Mouse (Mus musculus) cerebellum, adult (tissue): ENCODE measurements around the gene Gm47283.
"Not testable (repeated sequence)": the region's sequence is repeated elsewhere in the genome, so short reads cannot be mapped to it uniquely, and the experiment has no call there.

Source experiments
- ATAC-seq: cut with Nextera tagmentation; 2 replicates; pipeline ENCODE4 v1.9.2; 2017; ENCODE audit warnings: mild to moderate bottlenecking, moderate library complexity, mixed read lengths; ENCODE audit not compliant: insufficient number of reproducible peaks, low FRiP score, low TSS enrichment

The Gm47283 gene

DNA sequence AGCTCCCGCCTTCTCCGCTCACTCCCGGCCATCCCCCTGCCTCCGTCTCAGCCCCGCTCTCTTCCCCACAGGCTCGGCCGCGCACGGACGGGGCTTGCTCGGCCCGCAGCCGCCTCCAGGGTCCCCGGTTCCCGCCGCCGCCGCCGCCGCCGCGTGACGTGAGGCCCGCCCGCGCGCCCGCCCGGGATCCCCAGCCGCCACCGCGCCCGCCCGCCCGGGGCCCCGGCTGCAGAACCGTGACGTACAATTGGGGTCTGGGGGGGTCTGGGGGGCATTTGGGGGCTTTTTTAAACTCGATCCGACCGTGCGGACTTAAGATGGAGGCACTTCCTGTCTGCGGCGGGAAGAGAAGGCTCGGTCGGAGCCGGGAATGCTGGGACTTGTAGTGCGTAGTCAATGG lies at the start of gene Gm47283:
Gene Gm47283 (plus strand): TSS at position 301 of the 400 bp plus-strand sequence.
- ATAC-seq = not testable (repeated sequence)

- ATAC-seq = not testable (repeated sequence)
Observed at GRCm38 (mm10) chrY:90735181-90735895, 49.2 kb upstream of the Gm47283 start.

DNA sequence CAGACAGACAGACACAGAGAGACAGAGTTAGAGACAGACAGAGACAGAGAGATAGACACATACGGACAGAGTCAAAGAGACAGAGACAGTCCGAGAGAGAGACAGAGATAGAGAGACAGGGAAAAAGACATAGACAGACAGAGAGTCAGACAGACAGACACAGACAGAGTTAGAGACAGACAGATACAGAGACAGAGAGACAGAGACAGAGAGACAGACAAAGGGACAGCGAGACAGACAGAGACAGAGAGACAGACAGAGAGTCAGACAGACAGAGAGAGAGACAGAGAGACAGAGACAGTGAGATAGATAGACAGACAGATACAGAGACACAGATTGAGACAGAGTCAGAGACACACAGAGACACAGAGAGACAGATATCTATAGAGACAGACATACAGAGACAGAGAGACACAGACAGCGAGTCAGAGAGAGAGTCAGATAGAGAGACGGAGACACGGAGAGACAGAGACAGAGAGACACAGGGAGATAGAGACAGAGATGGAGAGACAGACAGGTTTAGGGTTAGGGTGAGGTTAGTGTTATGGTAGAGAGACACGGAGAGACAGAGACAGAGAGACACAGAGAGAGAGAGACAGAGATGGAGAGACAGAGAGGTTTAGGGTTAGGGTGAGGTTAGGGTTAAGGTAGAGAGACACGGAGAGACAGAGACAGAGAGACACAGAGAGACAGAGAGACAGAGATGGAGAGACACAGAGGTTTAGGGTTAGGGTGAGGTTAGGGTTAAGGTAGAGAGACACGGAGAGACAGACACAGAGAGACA lies 48.1 kb upstream of the Gm47283 start:
- ATAC-seq = not testable (repeated sequence)

GRCm38 (mm10) chrY:90737606-90738430 lies 46.7 kb upstream of the Gm47283 start:
- no peak for ATAC-seq

DNA sequence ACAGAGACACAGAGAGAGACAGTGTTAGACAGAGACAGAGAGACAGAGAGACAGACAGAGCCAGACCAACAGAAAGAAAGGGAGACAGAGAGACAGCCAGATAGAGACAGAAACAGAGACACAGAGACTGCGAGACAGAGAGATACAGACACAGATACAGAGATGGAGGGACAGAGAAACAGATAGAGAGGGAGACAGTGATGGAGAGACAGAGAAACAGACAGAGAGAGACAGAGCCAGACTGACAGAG lies 46.2 kb upstream of the Gm47283 start:
- no peak for ATAC-seq

- ATAC-seq = peak; percentile 21
Observed at GRCm38 (mm10) chrY:90738841-90739530, 45.6 kb upstream of the Gm47283 start.

GRCm38 (mm10) chrY:90739531-90740012 lies 45.0 kb upstream of the Gm47283 start:
- ATAC-seq = not testable (repeated sequence)

DNA sequence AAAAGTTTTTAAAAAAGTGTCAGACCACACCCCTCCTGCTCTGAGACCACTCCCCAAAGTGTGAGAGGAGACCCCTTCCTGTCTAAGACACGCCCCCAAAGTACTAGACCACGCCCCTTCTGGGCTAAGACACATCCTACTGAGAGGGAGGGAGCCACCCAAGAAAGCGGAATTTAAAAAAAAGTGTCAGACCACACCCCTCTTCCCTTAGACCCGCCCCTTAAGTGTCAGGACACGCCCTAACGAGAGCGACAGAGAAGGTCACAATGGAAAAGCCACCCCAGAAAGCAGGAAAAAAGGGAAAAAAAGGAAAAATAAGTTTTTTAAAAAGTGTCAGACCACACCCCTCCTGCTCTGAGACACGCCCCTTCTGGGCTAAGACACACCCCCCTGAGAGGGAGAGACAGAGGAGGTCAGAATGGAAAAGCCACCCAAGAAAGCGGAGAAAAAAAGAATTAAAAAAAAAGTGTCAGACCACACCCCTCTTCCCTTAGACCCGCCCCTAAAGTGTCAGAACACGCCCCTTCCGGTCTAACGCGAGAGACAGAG lies 44.5 kb upstream of the Gm47283 start:
- no peak for ATAC-seq

DNA sequence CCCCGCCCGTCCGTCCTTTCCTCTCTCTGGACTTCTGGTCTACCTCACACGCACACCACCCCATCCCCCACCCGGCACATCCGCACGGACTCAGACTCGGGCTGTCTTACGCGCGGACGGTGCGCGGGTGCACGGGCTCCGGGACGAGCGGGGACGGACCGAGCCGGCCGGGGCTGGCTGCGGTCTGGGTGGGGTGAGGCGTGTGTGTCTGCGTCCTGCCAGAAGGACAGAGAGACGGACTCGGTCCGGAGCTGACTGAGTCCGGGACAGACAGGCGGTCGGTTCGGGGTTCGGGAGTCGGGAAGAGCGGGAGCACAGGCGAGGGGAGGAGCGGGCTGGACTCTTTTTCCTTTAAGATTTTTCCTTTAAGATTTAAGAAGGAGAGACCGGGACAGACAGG lies 43.5 kb upstream of the Gm47283 start:
- ATAC-seq = peak; percentile 31

GRCm38 (mm10) chrY:90741452-90742260 lies 42.9 kb upstream of the Gm47283 start:
- ATAC-seq = peak; percentile 16

DNA sequence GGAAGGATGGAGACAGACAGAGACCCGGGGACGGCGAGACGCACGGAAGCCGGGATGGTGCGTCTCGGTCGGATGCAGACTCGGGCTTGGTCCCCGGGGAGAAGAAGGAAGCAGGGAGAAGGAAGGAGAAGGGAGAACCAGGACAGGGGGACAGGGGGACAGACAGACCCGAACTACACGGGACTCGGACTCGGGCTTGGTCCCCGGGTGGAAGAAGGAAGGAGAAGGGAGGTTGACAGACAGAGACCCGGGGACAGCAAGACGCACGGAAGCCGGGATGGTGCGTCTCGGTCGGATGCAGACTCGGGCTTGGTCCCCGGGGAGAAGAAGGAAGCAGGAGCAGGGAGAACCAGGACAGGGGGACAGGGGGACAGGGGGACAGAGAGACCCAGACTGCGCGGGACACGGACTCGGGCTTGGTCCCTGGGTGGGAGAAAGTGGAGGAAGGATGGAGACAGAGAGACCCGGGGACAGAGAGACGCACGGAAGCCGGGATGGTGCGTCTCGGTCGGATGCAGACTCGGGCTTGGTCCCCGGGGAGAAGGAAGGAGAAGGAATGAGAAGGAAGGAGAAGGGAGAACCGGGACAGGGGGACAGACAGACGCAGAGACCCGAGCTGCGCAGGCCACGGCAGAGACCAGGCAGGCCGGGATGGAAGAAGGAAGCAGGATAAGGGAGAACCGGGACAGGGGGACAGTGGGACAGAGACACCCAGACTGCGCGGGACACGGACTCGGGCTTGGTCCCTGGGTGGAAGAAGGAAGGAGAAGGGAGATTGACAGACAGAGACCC lies 42.1 kb upstream of the Gm47283 start:
- ATAC-seq = not testable (repeated sequence)

DNA sequence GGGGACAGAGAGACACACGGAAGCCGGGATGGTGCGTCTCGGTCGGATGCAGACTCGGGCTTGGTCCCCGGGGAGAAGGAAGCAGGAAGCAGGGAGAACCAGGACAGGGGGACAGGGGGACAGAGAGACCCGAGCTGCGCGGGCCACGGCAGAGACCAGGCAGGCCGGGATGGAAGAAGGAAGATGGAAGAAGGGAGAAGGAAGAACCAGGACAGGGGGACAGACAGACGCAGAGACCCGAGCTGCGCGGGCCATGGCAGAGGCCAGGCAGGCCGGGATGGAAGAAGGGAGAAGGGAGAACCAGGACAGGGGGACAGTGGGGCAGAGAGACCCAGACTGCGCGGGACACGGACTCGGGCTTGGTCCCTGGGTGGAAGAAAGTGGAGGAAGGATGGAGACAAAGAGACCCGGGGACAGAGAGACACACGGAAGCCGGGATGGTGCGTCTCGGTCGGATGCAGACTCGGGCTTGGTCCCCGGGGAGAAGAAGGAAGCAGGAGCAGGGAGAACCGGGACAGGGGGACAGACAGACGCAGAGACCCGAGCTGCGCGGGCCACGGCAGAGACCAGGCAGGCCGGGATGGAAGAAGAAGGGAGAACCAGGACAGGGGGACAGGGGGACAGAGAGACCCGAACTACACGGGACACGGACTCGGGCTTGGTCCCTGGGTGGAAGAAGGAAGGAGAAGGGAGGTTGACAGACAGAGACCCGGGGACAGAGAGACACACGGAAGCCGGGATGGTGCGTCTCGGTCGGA lies 41.3 kb upstream of the Gm47283 start:
- ATAC-seq = not testable (repeated sequence)

- ATAC-seq = no peak
Observed at GRCm38 (mm10) chrY:90743811-90744220, 40.7 kb upstream of the Gm47283 start.

DNA sequence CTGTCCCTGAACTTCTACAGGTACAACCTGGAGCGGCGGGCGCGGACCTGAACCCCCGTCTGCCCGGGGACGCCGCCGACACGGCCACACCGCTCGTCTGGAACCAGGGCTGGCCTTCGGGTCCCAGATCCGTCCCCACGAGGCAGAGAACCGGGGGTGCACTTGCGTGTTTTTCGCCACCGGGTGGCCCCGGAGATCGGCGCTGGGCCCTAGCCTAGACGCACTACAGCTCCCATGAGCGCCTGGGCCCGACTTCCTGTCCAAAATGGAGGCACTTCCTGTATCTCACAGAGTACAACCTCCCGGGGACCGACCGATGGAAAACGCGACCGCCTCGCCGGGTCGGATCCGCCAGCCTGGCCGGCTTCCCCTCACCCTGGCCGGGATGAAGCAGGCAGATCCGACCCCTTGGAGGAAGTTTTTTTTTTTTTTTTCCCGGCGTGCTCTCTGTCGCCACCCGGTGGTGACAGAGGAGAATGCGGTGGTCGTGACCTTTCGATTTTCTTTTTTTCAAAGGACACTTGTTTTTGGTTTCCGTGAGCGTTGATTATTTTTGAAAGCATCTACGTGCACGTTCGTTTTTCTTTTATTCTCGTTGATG lies 40.1 kb upstream of the Gm47283 start:
- peak; percentile 86 for ATAC-seq

DNA sequence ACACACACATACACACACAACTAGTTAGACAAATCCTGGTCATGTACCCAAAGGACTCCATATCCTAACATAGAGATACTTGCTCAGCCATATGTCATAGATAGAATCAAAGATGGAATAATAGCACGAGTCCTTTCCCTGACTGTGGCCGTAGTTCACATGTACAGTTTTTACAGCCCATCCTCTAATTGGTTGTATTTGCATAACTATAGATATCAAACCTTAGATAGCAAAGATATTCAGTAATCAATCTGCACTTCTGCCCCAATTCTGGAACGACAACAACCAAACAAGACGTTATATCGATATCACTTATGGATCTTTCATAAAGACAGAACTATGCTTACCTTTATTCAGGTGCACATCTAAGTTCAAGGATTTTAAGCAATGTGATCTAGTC lies 39.3 kb upstream of the Gm47283 start:
- not testable (repeated sequence) for ATAC-seq

DNA sequence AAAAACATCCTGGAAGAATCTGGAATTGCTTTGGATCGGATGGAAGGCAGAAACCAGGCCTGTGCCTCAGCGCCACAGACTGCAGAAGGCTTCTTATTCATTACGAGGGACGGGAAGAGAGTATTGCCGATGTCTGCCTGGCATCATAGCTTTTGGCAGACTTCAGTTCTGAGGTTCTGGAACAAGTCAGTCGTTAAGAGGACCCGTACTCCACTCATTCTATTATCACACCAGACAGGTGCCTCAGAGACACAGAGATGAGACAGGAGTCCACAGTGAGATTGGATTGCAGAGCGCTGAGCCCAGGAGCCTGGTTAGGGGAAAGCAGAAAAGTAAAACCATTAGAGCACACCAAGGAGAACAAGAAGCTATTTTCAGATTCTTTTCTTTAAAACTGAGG lies 29.8 kb upstream of the Gm47283 start, which contains the start of gene Gm21860:
Gene Gm21860 (minus strand): TSS at position 101 of the 400 bp plus-strand sequence.
- ATAC-seq = not testable (repeated sequence)

GRCm38 (mm10) chrY:90839077-90839476 lies 54.5 kb downstream of the Gm47283 start, which contains the start of gene Gm21748:
Gene Gm21748, minus strand, starts transcription at chrY:90839177.
- not testable (repeated sequence) for ATAC-seq
